Mouse (Mus musculus) retina, postnatal 7 days (tissue): ENCODE results near the gene Ctcf.

Experiments
- DNase-seq: peaks from one replicate; pipeline ENCODE4 v3.0.0-alpha.2; 2012; ENCODE audit warnings: low read depth, low spot score

The Ctcf gene

DNA sequence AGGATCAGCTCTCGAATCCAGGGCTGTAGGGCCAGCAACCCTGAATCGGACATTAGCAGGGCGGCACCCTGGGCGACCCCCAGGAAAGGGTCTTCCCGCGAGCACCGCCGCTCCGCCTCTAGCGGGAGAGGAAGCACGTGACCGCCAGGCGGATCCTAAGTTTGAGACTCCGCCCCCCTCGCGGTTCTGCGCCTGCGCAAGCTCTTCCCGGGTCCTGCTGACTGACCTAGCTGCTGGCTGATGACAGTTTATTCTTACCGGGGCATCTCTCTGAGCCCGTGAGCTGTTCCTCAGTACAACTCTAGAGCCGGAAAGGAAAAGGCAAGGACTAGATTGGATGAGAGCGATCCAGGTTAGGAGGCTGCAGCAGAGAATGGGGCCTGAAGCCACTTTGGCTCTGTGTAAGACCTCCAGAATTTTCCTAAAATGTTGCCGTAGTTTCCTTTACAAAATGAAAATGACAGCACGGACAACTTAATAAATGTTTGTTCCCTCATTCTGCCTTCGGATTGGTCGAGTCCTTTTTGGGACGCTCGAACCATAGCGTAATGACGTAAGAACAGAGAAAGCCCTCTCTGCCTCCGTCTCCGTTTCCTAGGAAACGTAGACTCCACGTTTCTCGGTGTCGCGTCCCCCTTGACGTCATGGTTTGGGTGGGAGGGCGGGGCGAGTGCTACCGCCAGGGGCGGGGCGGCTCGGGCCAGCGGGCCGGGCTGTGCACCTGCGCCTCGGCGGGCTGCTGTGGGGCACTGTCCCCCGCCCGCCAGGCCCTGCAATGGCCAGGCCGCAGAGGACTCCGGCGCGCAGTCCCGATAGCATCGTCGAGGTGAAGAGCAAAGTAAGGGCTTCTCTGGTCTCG lies 64.8 kb downstream of the Ctcf start, which contains the start of the genes Acd and Pard6a:
Gene Acd (minus strand): TSS at position 137 of the 859 bp plus-strand sequence.
Gene Pard6a (plus strand): TSS at position 183 of the 859 bp plus-strand sequence.
- peak; percentile 93 for DNase-seq

DNA sequence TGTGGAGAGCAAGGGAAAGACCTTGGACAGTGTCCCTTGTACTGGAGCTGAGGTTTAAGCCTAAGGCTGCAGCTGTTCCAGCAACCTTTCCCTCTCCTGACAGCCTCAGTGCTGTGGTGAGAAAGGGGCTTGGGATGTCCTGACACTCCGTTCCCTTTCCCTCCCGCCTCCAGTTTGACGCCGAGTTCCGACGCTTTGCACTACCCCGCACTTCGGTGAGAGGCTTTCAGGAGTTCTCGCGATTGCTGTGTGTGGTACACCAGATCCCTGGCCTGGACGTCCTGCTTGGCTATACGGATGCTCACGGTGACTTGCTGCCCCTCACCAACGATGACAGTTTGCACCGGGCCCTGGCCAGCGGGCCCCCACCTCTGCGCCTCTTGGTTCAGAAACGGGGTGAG lies 65.6 kb downstream of the Ctcf start:
- DNase-seq = no peak

DNA sequence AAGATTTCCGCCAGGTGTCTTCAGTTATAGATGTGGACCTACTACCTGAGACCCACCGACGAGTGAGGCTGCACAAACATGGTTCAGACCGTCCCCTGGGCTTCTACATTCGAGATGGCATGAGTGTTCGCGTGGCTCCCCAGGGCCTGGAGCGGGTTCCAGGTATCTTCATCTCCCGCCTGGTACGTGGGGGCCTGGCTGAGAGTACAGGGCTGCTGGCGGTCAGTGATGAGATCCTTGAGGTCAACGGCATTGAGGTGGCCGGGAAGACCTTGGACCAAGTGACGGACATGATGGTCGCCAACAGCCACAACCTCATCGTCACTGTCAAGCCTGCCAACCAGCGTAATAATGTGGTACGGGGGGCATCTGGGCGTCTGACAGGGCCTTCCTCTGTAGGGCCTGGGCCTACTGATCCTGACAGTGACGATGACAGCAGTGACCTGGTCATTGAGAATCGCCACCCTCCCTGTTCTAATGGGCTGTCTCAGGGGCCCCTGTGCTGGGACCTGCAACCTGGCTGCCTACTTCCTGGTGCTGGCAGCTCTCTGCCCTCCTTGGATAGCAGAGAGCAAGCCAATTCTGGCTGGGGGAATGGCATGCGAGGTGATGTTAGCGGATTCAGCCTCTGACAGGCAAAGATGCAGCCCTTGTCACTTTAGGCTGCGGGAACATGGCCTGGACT lies 66.5 kb downstream of the Ctcf start:
- no peak for DNase-seq

DNA sequence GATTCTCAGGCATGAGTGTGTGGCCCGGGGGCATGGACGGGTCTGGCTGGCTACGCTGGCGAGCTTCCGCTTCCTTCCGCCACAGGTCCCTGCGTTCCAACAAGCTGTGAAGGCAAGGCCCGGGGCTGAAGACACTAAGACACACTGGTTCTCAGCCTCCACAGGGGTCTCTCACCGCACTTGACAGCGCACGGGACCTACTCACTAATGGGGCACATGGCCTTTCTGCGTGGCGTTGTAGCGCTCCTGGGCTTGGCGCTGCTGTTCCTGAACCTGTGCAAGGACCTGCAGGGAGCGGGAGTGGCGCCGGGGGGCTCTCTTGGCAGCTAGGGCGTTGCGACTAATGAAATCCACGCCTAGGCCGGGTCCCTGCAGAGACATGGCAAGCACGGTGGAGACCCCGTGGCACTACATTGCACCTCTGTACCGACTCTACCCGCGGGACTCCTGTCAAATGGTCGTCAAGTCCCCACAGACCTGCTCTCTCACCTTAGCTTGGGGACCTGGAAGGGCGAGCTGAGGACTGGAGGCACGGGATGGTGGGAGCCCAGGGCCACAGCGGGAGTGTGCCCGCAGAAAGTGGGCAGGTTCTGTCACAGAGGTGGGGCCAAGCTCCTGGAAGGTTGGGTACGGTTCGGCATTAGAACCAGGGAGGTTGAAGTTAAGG lies 67.9 kb downstream of the Ctcf start:
- DNase-seq = no peak

DNA sequence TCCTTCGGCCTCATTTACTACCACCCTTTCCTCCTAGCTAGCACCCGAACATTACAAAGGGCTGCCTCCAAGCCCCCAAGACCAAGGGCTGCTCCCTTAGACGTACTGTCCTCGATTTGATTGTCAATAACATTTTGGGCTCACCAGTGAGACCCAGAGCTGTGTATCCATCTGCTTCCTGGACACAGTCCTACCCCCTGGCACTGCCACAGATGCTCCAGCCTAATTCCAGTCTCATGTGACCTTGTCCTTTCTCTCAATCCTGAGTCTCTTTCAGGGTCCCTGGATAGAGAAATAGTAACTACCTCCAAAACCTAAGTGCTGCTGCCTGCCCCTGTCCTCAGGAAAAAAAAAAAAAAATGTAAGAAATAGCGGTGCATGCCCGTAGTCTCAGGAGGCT lies 68.6 kb downstream of the Ctcf start:
- no peak for DNase-seq

DNA sequence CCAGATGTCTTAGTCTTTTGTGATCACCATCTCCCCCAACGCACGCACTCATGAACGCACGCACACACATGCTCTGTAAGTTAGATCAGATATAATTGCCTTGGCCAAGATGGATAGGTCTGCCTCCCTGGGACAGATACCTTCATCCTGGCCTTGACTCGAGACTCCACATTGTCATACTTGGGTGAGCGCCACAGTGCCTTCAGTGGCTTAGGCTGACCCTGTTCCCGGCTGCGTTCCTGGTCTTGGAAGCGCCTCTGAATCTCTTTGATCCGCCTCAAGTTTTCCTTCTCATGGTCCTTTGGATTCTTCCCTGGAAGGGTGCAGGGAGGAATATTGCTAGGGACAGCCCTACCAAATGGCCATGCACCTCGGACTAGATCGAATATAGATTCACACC lies 70.1 kb downstream of the Ctcf start:
- no peak for DNase-seq

DNA sequence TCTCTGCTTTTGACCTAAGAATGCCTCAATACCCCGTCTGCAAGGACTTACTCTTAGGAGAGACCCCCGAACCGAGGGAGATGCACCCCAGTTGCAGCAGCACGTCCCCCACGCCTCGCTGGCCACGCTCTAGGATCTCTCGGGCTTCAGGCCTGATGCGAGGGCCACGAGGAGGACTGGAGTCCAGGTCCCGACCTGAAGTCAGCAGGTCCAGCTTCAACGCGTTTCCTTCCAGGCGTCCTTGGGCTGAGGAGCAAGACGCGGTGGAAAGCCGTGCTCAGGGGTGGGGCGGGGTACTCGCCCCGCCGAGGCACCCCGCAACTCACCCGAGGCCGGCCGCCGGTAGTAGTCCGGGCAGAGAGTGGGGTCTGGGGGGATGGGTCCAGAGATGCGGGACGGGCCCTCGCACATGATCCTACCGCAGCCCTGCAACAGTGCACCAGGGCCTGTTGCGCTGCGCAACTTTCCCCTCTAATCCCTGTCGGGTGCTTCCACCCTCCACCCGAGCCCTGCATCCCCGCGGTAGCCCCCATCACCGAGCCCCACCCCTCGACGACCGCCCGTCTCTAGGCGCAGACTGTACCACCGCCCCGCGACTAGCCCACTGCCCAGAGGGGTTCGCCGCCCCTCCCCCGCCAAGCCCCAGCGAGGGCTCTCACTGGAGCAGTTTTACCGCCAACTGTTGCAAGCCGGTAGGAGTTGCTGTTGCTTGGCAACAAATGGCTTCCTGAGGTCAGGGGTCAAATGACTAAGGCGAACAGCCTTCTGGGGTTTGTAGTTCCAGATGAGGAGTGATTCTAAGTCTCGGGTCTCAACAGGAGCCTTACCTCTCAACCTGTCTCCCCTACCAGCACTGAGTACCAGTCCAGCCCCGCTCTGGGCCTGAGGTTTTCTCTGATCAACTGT lies 71.4 kb downstream of the Ctcf start, which contains the start of the genes 4933405L10Rik and Enkd1:
Gene 4933405L10Rik (plus strand): TSS at position 158 of the 906 bp plus-strand sequence.
Gene Enkd1 (minus strand): TSS at position 713 of the 906 bp plus-strand sequence.
- peak; percentile 82 for DNase-seq

DNA sequence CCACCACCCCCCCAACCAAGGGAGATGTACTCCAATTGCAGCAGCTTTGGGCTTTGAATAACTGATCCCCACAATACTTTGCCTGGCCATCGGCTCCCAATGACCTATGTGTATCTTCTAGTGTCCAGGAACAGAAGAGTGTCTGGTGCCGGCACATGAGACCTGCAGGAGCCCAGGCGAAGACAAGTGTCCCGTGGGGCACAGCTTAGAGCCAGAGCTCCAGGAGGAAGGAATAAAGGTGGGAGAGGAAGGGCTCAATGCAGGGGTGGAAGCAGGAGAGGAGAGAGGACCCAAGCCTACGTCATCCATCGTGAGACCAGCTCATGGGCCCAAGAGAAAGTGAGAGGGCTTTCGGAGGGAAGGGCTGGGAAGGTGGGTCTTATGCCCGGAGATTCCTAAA lies 72.3 kb downstream of the Ctcf start:
- no peak for DNase-seq

DNA sequence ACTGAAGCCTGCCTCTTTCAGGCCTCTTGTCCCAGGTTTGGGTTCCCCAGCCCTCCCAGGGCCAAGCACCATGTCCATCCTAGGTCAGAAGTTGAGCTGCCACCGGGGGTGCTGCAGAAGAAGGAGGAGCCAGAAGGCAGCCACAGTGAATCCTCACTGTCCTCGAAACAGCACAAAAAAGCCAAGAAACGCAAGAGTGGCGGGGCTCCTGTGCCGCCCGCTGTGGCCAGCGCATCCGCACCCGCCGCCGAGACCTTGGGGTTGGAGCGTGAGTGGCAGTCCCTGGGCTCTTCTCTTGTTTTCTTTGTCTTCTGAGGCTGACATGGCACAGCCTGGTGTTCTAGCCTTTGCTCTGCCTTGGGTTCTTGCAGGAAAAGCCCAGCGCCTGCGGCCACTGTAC lies 72.9 kb downstream of the Ctcf start:
- DNase-seq = no peak

DNA sequence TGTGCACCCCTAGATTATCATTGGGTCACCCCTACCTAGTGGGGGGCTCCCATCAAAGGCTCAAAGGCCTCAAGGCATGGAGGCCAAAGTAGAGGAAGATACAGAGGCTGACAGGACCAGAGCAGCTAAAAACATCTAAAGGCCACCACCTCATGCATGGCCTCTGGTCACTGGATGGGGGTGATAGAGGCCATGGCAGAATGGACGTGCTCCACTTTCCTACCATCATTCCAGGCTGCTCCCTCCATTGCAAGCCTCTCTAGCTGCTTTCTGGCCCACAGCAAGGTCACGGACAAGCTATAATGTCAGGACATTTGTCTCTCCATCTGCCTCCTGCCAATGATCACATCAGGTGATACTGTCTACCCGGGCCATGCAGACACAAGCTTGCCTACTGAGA lies 75.9 kb downstream of the Ctcf start:
- no peak for DNase-seq

DNA sequence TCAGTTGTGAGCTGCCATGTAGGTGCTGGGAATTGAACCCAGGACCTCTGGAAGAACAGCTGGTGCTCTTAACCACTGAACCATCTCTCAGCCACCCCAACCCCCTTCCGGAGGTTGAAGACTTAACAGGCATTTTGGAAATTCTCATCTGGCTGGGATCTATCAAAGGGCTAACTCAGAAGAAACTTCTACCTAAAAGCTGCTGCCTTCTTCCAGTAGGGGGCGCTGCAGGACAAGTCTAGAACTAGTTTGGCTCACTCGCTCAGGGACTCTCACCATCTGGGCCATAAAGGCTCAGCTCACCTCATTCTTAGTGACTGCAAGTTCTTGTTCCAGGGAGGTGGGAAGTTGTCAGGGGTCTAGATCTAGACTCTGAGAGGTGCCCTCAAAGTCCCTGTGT lies 77.8 kb downstream of the Ctcf start:
- peak; percentile 84 for DNase-seq

DNA sequence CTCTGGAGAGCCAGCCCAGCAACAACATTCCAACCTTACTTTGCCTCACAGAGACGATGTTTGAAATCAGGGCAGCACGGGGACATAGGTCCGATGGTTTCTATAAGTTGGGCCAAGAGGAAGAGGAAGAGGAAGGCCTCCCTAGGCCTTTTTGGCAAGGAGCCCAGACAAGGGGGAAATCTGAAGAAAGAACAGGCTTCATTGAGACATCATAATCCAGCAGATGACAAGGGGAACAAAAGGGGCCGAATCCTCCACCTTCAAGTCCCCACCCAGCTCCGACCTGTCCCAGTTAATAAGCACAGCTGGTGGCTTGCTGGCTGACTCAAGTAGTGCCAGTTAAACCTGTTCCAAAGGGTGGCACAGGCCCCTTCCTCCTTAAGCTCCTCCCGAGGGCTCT lies 78.7 kb downstream of the Ctcf start:
- no peak for DNase-seq

DNA sequence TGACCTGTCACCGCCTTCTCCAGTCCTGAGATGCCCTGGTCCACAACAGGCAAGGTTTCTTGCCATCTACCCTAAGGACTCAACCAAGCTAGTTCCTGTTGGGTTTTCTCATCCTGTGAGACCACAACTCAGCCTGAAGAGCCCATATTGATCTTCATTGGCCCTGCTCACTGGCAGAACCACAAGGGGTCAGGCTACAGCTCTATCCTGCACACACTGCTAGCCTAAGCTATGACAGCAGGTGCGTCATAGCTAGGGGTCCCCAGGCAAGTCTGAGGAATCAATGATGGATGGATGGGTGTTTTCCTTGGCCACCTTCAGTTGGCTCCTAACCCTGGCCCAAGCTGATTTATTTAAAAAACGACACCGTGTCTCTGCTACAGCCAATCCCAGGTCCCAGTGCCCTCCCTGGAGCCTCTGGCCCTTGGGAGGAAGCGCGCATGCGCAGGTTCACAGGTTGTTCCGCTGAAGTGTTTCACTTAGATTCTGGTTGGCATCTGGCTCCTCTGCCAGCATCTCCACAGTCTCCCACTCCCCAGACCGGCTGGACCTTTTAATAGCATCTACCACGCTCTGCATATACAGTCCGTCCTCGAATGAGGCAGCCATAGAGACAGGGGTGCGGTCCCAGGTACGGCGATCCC lies 80.1 kb downstream of the Ctcf start:
- DNase-seq = no peak

DNA sequence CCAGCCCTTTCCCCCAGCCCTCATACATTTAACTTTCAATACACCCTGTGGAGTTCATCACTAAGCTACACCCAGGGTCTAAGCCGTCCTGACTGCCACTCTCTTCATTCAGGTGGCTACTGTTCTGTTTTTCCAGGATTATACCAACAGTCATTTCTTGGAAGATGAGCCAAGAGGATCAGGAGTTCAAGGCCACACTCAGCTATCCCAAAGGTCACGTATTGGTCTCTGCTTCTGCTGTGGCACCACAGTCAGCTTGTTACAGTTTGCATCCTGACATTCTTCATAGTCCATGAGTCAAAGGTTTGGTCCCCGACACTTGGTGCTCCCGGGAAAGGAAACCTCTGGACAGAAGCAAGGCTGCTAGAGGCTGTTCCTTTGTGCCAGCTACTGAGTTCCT lies 83.3 kb downstream of the Ctcf start:
- DNase-seq = no peak

DNA sequence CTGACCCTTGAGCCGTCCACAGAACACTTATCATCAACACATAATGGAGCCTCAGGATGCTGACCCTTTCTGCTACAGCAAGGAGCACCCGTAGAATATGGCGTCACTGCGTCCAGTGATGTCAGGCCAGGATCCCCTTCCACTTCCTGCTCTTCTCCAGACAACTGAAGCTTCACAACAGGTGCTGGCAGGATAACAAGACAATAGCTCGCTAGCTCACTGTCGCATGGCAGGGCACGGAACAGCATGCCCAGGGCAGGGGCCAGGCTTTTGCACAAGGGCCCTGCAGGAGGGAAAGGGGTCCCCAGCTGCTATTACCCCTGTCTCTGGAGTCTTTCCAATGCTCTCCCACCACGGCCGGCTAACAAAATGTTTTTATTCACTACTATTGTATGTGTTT lies 86.5 kb downstream of the Ctcf start:
- no peak for DNase-seq

DNA sequence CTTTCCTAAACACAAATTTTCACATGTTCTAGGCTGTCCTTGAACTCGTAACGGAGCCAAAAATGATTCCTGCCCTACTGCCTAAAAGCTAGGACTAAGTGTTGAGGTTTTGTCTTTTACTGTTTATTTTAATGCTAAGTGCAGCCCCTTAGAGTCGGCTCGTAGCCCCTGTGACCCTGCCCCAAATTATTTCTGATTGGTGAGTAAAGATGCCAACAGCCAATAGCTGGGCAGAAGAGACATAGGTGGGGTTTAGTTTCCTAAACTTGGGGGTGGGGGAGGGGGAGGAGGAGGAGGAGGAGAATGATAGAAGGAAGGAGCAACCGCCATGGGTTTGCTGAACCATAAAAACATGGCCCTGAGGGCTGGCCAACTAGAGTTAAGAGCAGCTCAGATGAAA lies 89.4 kb downstream of the Ctcf start:
- no peak for DNase-seq

DNA sequence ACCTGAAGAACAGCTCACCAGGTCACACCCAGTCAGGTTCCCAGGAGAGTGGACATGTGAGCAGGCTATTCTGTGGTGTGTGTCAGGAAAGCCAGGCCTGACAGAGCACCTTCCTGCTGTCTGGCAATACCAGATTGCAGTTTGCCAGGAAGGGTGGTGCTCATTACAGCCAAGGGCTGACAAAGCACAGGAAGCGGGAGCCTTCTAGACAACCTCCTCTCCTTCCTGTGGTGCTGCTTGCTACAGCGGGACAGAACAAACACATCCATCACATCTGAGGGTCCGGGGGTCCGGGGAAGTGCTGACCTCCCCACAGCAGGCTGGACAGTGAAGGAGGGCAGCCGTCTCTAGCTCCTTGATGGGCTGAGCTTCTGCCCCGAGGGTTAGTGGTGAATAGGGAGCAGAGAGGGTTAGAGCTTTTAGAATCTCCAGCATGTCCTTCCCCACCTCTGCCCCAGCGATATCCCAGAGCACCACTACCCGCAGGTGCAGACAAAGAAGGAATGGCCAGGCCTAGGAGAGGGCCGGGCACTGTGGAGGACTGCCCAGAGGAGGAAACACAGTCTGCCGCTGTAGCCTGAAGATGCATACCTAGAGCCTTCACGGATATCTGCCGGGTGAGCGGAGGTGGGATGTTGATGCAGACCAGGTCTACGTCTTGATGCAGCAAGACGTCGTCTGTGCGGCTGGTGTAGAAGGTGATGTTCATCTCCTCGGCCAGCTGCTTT lies 91.2 kb downstream of the Ctcf start:
- no peak for DNase-seq

DNA sequence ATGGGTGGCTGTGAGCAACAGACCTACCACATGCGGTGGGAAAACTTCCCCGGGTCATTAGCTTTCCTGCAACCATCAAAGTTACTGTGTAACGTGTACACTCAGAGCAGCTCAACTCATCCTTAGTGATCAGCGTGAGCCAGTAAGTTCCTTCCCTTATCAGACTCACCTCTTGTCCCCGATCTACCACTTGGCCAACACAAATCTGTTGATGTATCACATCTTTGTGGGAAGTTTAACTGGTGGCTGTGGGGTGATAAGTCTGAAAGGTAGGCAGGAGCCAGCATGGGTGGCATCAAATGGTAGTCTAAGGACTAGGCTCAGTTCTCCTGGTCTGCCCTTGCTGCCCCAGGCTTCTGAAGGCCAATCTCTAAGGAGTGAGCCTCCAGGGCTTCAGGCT lies 95.8 kb downstream of the Ctcf start:
- no peak for DNase-seq
